Mouse (Mus musculus) cerebellum, adult 9-10 months (tissue): ENCODE measurements around the gene Abhd17c.
A peak's percentile ranks its signal among the peaks of the same experiment; 100 is the strongest.

Experiments
- DNase-seq: peaks from one replicate; pipeline ENCODE4 v3.0.0; 2022

Gene Abhd17c

GRCm38 (mm10) chr7:84116621-84117542, 34.8 kb downstream of the Abhd17c start:
- DNase-seq = no peak

GRCm38 (mm10) chr7:84115385-84115784, 36.3 kb downstream of the Abhd17c start:
- no peak for DNase-seq

- DNase-seq = no peak
These were observed 36.9 kb downstream of the Abhd17c start for GRCm38 (mm10) chr7:84114775-84115174.

- no peak for DNase-seq
These were observed 38.7 kb downstream of the Abhd17c start for GRCm38 (mm10) chr7:84113035-84113390.

GRCm38 (mm10) chr7:84112351-84113034, 39.2 kb downstream of the Abhd17c start:
- DNase-seq = no peak

GRCm38 (mm10) chr7:84111716-84112350, 39.9 kb downstream of the Abhd17c start:
- DNase-seq = no peak

- no peak for DNase-seq
These were observed 44.8 kb downstream of the Abhd17c start for GRCm38 (mm10) chr7:84106942-84107341.

GRCm38 (mm10) chr7:84102589-84102988, 49.1 kb downstream of the Abhd17c start:
- DNase-seq = no peak

- no peak for DNase-seq
These were observed 51.0 kb downstream of the Abhd17c start for GRCm38 (mm10) chr7:84100672-84101071.

GRCm38 (mm10) chr7:84098098-84098497, 53.6 kb downstream of the Abhd17c start:
- DNase-seq = no peak

- peak; percentile 49 for DNase-seq
These were observed 55.2 kb downstream of the Abhd17c start for GRCm38 (mm10) chr7:84096501-84096900.

GRCm38 (mm10) chr7:84090793-84091192, 60.9 kb downstream of the Abhd17c start:
- no peak for DNase-seq

- no peak for DNase-seq
These were observed 61.9 kb downstream of the Abhd17c start for GRCm38 (mm10) chr7:84089777-84090176.

GRCm38 (mm10) chr7:84088971-84089370, 62.7 kb downstream of the Abhd17c start:
- peak; percentile 67 for DNase-seq

- no peak for DNase-seq
These were observed 63.5 kb downstream of the Abhd17c start for GRCm38 (mm10) chr7:84088191-84088590.

GRCm38 (mm10) chr7:84086039-84086829, 65.5 kb downstream of the Abhd17c start, which contains the start of gene Cemip:
Cemip (minus strand) TSS chr7:84086502.
- peak; percentile 89 for DNase-seq

GRCm38 (mm10) chr7:84085049-84085945, 66.4 kb downstream of the Abhd17c start:
- peak; percentile 59 for DNase-seq

GRCm38 (mm10) chr7:84077257-84078013, 74.3 kb downstream of the Abhd17c start:
- DNase-seq = no peak

GRCm38 (mm10) chr7:84074266-84074665, 77.4 kb downstream of the Abhd17c start:
- DNase-seq = no peak

- peak; percentile 36 for DNase-seq
These were observed 77.8 kb downstream of the Abhd17c start for GRCm38 (mm10) chr7:84073856-84074255.

- peak; percentile 91 for DNase-seq
These were observed 82.8 kb downstream of the Abhd17c start for GRCm38 (mm10) chr7:84068931-84069330.
